8 mouse cellular contexts compared by ENCODE assay signal in the genomic region with DNA sequence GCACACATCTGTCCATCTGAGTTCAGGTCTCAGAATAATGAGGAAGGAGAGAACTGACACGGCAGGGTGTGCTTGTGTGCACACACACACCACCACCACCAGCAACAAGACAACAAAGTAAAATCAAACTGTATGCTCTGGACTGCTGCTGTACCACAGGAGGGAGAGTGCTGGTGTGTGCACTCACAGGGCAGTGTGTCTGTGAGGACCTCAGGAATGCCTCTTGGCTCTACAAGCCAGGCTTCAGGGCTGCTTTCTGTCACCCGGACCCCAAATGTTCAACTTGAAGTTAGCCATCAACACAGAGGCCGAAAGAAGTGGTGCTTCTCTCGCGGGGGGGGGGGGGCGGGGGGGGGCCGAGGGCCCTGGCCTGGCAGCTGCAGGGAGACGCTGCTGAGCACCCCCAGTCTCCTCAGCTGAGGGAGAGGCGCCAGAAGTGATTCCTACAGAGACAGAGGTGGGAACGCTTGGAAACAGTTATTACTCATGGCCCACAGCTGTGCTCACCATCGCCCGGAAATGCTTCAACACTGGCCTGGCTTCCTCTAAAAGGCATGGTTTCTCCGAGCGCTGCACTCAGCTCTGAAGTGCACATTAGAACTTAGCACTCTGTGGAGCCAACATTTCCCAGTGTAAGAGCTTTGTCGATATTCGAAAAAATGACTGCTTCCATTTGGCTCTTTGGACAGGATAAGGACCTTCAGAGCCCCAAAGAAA. TPM values are rescaled to one million over a fixed set of nuclear protein-coding genes. Genes with fewer than 3 reads are reported as not detected.
DNase-seq lines count a peak whose midpoint lies in the region; ATAC-seq and TF ChIP-seq lines count a peak whose summit lies in the region.

No protein-coding gene starts in this region.

- H3K9ac ChIP-seq in neural tube, embryonic 13.5 days: no peak overlapping the region
- peak overlapping the region; percentile 31; the same call in 1 of the 2 replicates for H3K9ac ChIP-seq in liver, embryonic 14.5 days (replicated peaks)
- H3K9ac ChIP-seq in midbrain, embryonic 14.5 days (replicated peaks; ENCODE audit: low read length): no peak overlapping the region

- no peak for ATAC-seq in neural tube, embryonic 13.5 days (ENCODE audit: low read depth)
- ATAC-seq in liver, embryonic 14.5 days (ENCODE audit: insufficient read depth): no peak
- ATAC-seq in midbrain, embryonic 14.5 days (ENCODE audit: low FRiP score, low TSS enrichment): no peak

- TF ChIP-seq EP300 in liver, embryonic 14.5 days (IDR thresholded peaks at IDR 0.05; ENCODE audit: low read depth): no peak

- no peak overlapping the region for H3K4me3 ChIP-seq in neural tube, embryonic 13.5 days
- H3K4me3 ChIP-seq in liver, embryonic 14.5 days (ENCODE audit: insufficient read depth in 1 of 2, low read depth in 2 of 2, low read length in 2 of 2): no peak overlapping the region
- no peak overlapping the region for H3K4me3 ChIP-seq in midbrain, embryonic 14.5 days (replicated peaks; ENCODE audit: low read depth, low read length)

- H3K4me2 ChIP-seq in neural tube, embryonic 13.5 days: no peak overlapping the region
- no peak overlapping the region for H3K4me2 ChIP-seq in liver, embryonic 14.5 days (ENCODE audit: low read depth)
- H3K4me2 ChIP-seq in midbrain, embryonic 14.5 days (ENCODE audit: low read length): no peak overlapping the region

- no peaks in the 10 kb centered on the region for H3K9me3 ChIP-seq in neural tube, embryonic 13.5 days
- H3K9me3 ChIP-seq in liver, embryonic 14.5 days (ENCODE audit: control insufficient read depth, low read length): no peaks in the 10 kb centered on the region
- no peaks in the 10 kb centered on the region for H3K9me3 ChIP-seq in midbrain, embryonic 14.5 days (ENCODE audit: control insufficient read depth, low read length)

- no peaks in the 10 kb centered on the region for H3K36me3 ChIP-seq in neural tube, embryonic 13.5 days
- no peaks in the 10 kb centered on the region for H3K36me3 ChIP-seq in liver, embryonic 14.5 days (replicated peaks; ENCODE audit: control insufficient read depth, insufficient read depth, low read depth)
- no peaks in the 10 kb centered on the region for H3K36me3 ChIP-seq in midbrain, embryonic 14.5 days (ENCODE audit: control insufficient read depth, insufficient read depth, low read length)

- intact Hi-C loops in heart, postnatal 10 days (cut with DNase I): loop anchor here (2.0 kb wide), 1 partner anchor 13 kb away; no protein-coding TSS in a partner anchor

- H3K27me3 ChIP-seq in neural tube, embryonic 13.5 days: no peaks in the 10 kb centered on the region
- no peaks in the 10 kb centered on the region for H3K27me3 ChIP-seq in liver, embryonic 14.5 days (ENCODE audit: control insufficient read depth, insufficient read depth, low read length)
- H3K27me3 ChIP-seq in midbrain, embryonic 14.5 days (ENCODE audit: control insufficient read depth, insufficient read depth, low read length): no peaks in the 10 kb centered on the region

- no peak for TF ChIP-seq CTCF in liver, embryonic 14.5 days (IDR thresholded peaks at IDR 0.05; ENCODE audit: low read depth)

- peak overlapping the region; percentile 54 for H3K27ac ChIP-seq in neural tube, embryonic 13.5 days (replicated peaks)
- peak overlapping the region; percentile 33; the same call in 1 of the 2 replicates for H3K27ac ChIP-seq in liver, embryonic 14.5 days
- H3K27ac ChIP-seq in midbrain, embryonic 14.5 days (replicated peaks; ENCODE audit: low read depth, low read length): no peak overlapping the region

- H3K4me1 ChIP-seq in neural tube, embryonic 13.5 days (replicated peaks): peaks cover 34% of the 10 kb centered on the region
- peaks cover 37 to 57% of the 10 kb centered on the region in 2 experiments for H3K4me1 ChIP-seq in liver, embryonic 14.5 days (replicated peaks; ENCODE audit: control insufficient read depth in 2 of 2, insufficient read depth in 2 of 2, low read length in 1 of 2)
- H3K4me1 ChIP-seq in midbrain, embryonic 14.5 days (ENCODE audit: control insufficient read depth, insufficient read depth, low read length): no peaks in the 10 kb centered on the region

- 51% methylated on average over 14 of the region's 16 CpGs for WGBS in neural tube, embryonic 13.5 days
- 37% methylated on average over 13 of the region's 16 CpGs for WGBS in liver, embryonic 14.5 days (ENCODE audit: insufficient replicate concordance)
- WGBS in midbrain, embryonic 14.5 days: 65% methylated on average over 15 of the region's 16 CpGs

- DNase-seq in neural tube, embryonic 10.5 days (ENCODE audit: extremely low spot score, low spot score): no peak
- peak; percentile 66 for DNase-seq in heart, postnatal 10 days
- DNase-seq in liver, embryonic 14.5 days (ENCODE audit: low read depth in 3 of 3, low spot score in 3 of 3): no peak
- peak; percentile 53 for DNase-seq in thymus, postnatal 14 days
- no peak for DNase-seq in adrenal gland, postnatal 10 days
- no peak for DNase-seq in midbrain, embryonic 14.5 days
- DNase-seq in right cerebral cortex, postnatal 4 days: no peak

RNA-seq across cellular contexts. Expression of a gene that starts 39.7 kb away (rescaled TPM):
- 116 and 123 TPM in 2 replicates for polyA plus RNA-seq in neural tube, embryonic 13.5 days (2015; fragmentation: Nextera tagmentation; extraction: Ambion mirVana)
- total RNA-seq in heart, postnatal 10 days (2021): 100 to 1,000 TPM; 177 to 195 TPM
- polyA plus RNA-seq in liver, embryonic 14.5 days (2012; rRNA removed): 50.9 and 52.3 TPM in 2 replicates
- 99.0 and 107 TPM in 2 replicates for polyA plus RNA-seq in liver, embryonic 14.5 days (2014; fragmentation: Nextera tagmentation; extraction: Ambion mirVana)
- total RNA-seq in adrenal gland, postnatal 10 days (2021): 10 to 100 TPM; 46.9 to 60.8 TPM
- polyA plus RNA-seq in midbrain, embryonic 14.5 days (2014; fragmentation: Nextera tagmentation; extraction: Ambion mirVana): 115 and 128 TPM in 2 replicates

RNA-seq across cellular contexts. Expression of a gene that starts 52.1 kb away (rescaled TPM):
- 1.9 and 2.5 TPM in 2 replicates for polyA plus RNA-seq in neural tube, embryonic 13.5 days (2015; fragmentation: Nextera tagmentation; extraction: Ambion mirVana)
- 1 to 10 TPM; 1.6 to 1.7 TPM for total RNA-seq in heart, postnatal 10 days (2021)
- polyA plus RNA-seq in liver, embryonic 14.5 days (2012; rRNA removed): 1.7 and 2.9 TPM in 2 replicates
- 3.8 and 4.1 TPM in 2 replicates for polyA plus RNA-seq in liver, embryonic 14.5 days (2014; fragmentation: Nextera tagmentation; extraction: Ambion mirVana)
- 1 to 10 TPM; 3.8 to 4.0 TPM for total RNA-seq in adrenal gland, postnatal 10 days (2021)
- 2.8 and 3.4 TPM in 2 replicates for polyA plus RNA-seq in midbrain, embryonic 14.5 days (2014; fragmentation: Nextera tagmentation; extraction: Ambion mirVana)

RNA-seq across cellular contexts. Expression of a gene that starts 53.0 kb away (rescaled TPM):
- 36.8 and 39.1 TPM in 2 replicates for polyA plus RNA-seq in neural tube, embryonic 13.5 days (2015; fragmentation: Nextera tagmentation; extraction: Ambion mirVana)
- total RNA-seq in heart, postnatal 10 days (2021): 100 to 1,000 TPM; 327 to 358 TPM
- polyA plus RNA-seq in liver, embryonic 14.5 days (2012; rRNA removed): 225 and 257 TPM in 2 replicates
- 165 TPM in 2 replicates for polyA plus RNA-seq in liver, embryonic 14.5 days (2014; fragmentation: Nextera tagmentation; extraction: Ambion mirVana)
- 100 to 1,000 TPM; 350 to 392 TPM for total RNA-seq in adrenal gland, postnatal 10 days (2021)
- 30.9 and 39.3 TPM in 2 replicates for polyA plus RNA-seq in midbrain, embryonic 14.5 days (2014; fragmentation: Nextera tagmentation; extraction: Ambion mirVana)

Comparison
In these comparisons a context has a peak if more than half of its experiments do, and no peak if none do; other contexts are left out.
1. DNase-seq: peak in heart, postnatal 10 days (2 of 2) and thymus, postnatal 14 days (single experiment); none in neural tube, embryonic 10.5 days (single experiment), liver, embryonic 14.5 days (0 of 3), adrenal gland, postnatal 10 days (single experiment), midbrain, embryonic 14.5 days (single experiment) and right cerebral cortex, postnatal 4 days (single experiment).